Mouse (Mus musculus) testis, adult 2 months (tissue): Measurements from ENCODE around the gene Cbll1.

Experiments used
- CTCF ChIP-seq: fragments of 200-500 bp; IDR thresholded peaks from 2 replicates; pipeline ENCODE4 v1.5.1; 2012; ENCODE audit warnings: low read depth, mild to moderate bottlenecking, inconsistent platforms, low read length, moderate library complexity; ENCODE audit not compliant: control insufficient read depth, insufficient read depth, insufficient replicate concordance
- POLR2A ChIP-seq: fragments of 200-500 bp; IDR thresholded peaks from 2 replicates; pipeline ENCODE4 v1.6.1; 2012; ENCODE audit warnings: low read depth, mild to moderate bottlenecking, inconsistent platforms, low read length, moderate library complexity; ENCODE audit not compliant: control insufficient read depth

- no peak for TF ChIP-seq CTCF
- TF ChIP-seq POLR2A, result no peak
These were observed 1.9 kb upstream of the Cbll1 start for GRCm38 (mm10) chr12:31501266-31501665.
